Mouse (Mus musculus): ENCODE results near the gene Adcyap1r1.

Gene Adcyap1r1

DNA sequence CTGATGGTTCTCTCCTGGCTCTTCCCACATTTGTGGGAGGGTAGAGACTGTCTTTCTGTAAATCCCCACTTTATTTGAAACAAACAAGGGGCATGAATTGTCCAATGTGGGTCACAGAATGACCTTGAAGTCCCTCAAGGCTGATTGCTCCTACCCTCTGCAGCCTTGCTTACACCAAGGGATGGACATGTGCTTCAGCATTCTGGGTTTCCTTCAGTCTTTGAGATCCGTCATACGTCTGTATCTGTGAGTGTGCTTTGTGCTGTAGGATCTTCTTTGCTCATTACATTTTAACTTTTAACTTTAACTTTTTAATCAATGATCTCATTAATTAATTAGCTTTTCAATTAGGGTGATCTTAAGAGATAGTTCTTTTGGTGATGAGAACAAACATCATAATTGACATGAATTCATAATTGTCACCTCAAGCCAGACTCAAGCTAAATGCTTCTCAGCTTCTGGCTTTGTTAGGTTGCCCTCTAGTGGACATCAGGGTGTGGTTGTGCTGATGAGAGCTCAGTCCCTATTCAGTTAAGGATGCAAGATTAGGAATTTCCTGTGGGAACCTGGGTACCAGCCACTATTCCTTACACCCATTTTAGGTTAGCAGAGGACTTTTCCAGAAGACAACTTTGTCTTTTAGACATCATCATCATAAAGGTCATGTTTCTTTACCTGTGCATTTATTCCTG lies 53.2 kb downstream of the Adcyap1r1 start:
- DNase-seq = peak; percentile 79

DNA sequence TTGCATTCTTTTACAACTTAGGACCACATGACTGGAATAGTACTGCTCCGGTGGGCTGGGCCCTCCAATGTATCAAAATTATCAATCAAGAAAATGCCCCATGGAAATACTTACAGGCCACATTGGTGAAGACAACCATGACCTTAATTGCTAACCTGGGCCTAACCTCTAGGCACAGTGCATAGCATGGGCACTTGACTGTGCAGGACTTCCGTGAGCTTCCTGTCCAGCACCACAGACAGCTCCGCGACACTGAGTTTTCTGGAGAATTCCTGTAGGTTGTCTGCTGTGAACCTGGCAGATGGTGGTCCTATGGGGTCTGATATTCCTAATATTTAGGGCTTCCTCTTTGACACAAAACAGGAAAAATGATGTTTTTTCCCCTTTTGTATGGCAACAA lies 54.7 kb downstream of the Adcyap1r1 start:
- no peak for DNase-seq

DNA sequence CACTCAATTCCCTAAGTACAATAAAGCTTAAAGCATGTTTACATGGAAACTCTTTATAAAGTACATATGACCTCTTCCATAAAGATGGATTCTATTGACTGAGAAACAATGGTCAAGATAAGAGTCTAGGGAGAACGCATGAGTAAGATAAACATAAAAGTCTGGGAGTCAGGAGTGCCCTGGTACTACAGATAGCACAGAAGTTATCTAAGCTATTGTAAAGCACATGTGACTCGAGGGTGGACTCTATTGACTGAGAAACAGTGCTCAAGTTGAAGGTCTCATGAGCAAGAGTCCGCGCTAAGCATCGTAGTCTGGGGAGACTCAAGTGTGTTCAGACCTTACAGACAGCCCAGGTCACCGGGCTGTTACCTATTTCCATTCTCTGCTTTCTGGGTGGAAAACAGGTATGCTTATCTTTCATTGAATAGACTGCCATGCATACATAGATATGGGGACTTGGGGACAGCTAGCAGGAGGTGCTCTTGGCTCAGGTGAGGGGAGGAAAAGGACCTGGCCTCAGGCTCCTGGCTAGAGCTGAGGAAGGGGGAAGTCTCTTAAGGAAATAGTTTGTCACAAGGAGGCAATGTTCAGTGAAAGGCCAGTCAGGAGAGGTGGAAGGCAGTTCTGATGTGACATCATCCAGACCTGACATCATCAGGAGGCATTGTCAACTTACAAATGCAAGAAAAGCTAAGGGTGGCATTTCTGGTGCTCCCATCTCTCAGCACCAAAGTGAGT lies 57.5 kb downstream of the Adcyap1r1 start:
- no peak for DNase-seq

DNA sequence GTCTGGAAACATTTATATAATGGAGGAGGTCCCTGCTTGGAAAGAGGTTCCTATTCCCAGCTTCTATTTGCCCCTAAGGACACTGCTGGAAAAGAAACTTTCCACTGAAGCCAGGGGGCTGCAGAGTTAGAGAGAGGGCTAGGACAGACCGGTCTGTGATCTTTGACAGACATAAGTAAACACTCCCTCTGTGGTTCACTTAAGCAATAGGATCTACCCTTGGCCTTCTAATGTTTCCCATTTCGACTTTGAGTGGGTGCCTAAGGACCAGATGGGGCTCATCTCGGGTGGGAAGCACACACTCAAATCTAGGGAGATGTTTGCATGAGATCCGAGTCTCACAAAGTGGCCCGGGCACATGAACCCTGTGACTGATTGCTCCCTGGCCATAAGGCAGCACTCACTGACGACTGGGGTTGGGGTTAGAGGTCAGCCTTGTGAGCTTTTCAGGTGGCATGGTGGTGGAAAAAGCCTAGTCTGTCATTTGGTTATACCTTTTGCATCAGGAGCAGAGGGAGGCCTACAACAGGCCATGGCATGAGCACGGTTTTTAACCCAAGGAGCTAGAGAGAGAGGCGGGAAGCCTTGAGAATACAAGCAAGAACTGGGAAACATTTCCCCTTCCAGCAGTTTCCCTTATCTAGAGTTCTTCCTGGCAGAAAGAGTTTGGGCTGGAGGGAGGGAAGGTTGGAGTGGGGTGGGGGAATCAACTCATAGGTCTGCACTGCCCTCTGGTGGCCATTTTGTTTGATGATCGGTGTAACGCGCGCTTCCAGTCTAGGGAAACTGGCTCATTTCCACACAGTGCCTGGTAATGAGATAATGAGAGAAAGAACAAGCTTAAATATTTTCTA lies 59.7 kb downstream of the Adcyap1r1 start:
- peak; percentile 85 for DNase-seq

DNA sequence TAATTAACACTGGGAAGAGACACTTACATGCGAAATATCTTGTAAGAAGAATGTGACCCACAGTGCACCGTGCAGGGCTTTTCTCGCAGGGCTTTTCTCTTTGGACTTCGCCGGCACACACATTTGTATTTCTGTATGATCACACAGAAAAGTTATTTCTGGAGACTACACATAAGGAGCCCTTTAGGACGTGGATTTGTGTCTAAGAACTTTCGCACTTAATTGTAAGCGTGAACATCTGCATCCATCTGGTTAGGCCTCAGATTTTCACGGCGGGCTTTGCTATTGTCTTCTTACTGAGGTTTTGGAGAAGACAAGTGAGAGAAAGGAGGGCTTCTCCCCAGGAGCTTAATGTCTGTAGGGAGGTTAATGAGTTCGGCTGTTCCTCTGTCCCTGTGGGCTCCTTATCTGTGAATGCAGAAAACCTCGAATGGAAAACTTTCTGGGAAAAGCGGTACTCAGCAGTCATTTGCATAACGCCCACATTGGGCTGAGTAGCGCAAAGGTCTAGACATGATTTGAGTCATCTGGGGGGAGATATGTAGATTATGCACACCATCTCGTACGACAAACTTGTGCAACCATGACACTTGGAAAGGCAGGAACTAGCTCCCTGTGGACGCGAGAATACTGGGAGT lies 60.4 kb downstream of the Adcyap1r1 start:
- peak; percentile 11 for DNase-seq

DNA sequence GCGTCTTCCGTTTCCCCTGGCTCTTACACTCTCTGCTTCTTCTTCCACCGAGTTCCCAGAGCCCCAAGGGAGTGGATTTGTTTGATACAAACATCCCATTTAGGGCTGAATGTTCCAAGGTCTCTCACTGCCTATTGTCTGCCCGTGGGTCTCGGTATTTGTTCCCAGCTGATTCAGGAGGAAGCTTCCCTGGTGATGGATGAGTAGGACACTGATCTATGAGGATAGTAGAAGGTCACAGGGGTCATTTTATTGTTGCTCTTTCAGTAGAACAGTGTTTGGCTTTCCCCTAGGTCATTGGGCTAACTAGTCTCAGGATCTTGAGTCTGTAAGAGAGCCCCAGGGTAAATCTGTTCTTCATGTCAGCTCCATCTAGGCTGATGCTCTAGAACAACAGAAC lies 61.7 kb downstream of the Adcyap1r1 start:
- no peak for DNase-seq

DNA sequence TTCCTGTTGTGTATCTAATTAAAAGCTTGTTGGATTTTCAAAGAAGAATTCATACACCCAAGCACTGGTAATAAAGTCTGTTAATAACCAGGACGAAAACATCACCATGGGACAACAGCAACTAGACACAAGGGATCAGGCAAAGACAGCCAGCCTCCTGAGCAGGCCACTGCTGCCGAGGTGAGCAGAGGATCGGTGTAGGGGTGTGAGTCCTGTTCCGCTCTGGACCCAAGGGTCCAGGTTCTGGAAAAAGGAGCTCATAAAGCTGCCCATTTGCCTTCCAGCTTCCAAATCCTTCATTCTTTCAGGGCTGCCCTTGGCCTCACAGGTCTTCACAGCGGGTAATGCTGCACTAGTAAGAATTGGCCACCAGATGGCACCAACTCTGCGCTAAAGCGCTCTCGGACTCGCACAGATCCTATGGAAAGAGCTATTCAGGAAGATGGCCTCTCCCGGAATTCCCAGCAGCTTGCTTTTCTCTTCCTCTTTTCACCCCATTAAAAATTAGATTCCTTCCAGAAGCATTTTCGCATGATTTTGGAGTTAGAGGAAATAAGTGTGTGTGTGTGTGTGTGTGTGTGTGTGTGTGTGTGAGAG lies 67.9 kb downstream of the Adcyap1r1 start:
- DNase-seq = peak; percentile 91

DNA sequence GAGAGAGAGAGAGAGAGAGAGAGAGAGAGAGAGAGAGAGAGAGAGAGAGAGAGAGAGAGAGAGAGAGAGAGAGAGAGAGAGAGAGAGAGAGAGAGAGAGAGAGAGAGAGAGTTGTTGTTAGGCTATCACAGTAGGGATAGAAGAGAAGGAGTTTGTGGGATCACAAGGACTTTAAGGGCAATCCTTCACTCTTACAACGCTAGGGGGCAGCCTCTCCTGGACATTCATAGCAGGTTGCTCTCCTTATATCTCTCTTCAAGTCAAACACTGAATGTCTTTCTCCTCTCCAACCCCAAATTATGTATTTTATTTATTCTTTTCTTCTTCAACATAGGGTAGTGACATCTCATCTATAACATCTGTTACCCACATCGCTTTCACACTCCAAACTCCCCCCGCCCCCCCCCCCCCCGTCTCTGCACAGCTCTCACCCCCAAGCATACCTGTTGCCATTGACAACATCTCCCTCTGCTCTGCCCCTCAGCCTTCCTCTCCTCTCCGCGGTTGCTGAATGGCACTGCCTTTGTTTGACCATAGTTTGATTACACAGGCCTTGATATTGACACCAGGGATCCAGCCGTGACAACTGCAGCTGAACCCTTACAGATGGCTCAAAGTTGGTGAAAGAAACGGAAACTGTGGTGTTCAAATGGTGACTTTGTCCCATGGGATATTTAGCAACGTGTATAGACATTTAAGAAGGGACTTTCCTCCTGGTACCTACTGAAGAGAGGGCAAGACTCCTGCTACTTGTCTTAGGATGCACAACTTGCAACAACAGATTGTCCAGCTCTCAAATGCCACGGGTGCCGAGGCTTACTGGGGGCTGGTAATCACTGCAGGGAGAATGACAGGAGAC lies 68.7 kb downstream of the Adcyap1r1 start:
- peak; percentile 82 for DNase-seq

DNA sequence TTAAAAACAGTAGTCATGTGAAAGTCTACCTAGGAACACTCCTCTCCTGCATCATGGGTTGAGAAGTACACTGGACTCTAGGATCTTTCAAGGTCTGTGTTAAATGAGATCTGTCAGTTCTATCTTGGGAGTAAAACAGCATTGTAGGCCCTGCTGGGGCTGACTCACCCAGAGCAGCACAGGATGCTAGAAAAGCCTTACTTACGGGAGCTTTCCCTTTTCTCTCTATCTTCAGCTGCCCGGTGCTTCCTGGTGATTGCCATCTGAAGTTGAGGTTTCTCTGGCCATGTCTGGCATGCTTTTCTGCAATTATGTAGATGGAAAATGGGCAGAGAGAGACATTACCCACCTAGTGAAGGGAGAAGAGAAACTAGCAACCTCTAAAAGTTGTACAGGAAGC lies 84.7 kb downstream of the Adcyap1r1 start:
- no peak for DNase-seq

DNA sequence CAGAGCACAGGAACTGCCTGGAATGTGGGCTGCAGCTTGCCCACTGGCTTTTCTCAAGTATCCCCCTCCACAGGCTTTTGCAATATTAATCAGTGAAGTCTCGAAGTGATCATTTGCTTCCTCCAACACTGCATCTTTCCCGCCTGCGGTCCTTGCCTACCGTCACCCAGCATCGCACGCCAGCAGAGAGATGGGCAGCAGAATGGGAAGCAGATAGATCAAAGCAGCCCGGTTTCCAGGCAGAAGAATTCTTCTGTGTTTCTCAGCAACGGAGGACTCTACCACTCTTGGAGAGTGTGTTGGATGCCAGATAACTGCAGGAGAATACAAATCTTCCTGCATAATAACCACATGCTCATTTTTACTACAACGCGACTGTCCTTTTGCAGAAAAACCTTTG lies 87.4 kb downstream of the Adcyap1r1 start:
- DNase-seq = no peak

DNA sequence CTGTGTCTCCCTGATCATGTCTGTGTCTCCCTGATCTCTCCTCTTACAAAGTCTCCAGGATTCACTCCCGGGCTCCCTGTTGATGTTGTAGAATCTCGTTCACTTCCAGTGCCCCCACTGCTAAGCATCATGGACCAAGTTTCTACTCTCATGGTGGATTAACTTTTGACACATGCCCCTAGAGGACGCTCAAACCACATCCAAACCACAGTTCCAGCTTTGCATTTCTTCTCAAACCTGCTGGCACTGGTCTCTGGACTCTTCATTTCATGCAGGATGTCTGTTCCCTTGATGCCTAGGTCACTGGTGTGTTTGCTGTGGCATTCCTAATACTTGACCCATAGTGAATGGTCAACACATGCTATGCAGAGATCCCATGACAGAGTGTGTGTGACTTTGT lies 90.6 kb downstream of the Adcyap1r1 start:
- DNase-seq = no peak

DNA sequence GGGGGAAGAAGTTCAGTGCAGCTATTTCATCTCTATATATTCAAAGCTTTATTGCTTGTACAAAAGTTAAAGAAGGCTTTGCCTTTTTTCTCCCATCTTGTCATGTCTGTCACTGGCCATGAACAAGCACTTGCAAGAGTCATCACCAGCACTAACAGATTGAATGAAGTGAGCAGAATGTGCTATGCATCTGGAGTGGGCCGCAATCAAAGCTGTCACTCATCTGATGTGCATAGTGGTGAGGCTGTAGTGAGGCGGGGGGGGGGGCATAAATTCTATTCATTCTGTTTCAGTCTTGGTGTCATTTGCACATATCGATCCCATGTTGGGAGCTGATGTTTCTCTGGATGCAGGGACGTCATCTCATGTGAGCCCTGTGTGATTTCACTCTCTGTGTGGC lies 91.6 kb downstream of the Adcyap1r1 start:
- DNase-seq = no peak

DNA sequence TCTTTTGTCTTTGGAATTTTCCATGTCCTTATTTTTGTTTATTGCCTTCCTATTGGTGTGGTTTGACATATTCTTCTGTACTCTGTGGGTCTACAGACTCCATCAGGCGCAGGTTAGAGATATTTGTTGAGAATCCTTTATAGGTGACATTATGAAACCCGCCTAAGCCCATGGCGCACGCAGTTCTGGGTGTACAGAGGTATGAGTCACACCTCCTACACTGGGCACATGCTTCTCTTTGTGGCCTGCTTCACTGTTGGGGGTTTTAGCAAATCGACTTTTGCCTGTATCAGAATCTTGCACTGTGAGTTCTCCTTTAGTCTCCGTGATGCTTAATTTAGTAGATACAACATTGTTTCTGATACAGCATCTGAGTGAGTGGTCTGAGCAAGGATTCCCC lies 97.4 kb downstream of the Adcyap1r1 start:
- no peak for DNase-seq

DNA sequence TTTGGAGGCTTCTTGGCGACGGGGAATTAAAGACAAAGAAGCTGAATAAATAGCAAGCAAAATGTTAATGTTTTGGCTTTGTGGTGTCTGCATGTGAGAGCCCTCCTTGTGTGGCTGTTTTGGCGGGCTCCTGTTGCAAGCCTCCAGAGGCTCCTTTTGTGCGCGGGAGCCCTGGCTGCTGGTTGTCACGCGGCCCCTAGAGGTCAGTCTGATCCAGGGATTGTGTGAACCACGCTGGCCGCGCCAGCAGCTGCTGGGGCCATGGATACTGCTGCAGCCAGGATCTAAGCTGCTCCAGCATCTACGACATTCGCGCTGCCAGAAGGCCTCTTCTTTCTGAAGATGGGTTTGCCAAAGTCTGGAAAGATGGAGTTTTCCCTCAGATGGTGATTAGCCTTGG lies 99.1 kb downstream of the Adcyap1r1 start:
- peak; percentile 60 for DNase-seq

Measured in retina, postnatal 1 day (tissue).